Mouse (Mus musculus) ES-CJ7 (cell line): ENCODE data around the gene F10.
"Not testable (repeated sequence)": the region's sequence is repeated elsewhere in the genome, so short reads cannot be mapped to it uniquely, and the experiment has no call there.

ENCODE experiments used
- DNase-seq: peaks from one replicate; pipeline ENCODE4 v3.0.0; 2011; ENCODE audit warnings: low read depth, low spot score

The F10 gene

DNA sequence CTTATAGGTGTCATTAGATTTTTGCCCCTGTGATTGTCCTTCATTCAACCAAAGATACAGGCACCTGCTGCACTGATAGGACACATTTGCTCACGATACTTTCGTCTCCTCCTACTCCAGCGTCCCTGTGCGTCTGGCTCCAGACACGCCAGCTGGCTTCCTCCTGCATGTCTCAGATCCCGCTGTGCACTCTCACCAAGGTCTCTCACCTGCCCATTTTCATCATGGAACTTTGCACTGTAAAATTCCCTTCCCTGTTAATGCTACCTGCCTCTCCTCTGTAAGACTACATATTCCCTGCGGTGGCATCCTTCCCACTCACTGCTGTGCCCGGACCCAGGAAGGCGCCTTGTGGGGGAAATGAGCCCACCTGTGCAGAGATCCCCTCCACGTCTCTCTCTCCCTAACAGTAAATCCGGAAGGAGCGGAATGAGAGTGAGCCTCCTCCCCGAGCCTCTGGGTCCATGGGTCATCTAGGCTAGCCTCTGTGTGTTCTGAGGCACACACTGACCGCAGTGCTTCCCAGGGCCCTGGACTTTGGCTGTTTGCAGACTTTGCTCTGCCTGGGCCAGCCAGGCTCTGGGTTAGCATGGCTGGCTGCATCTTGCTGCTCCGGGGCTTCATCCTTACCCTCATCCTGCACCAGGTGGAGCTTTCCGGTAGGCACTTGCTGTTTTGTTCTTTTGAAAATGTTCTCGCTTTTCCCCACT lies 23.5 kb downstream of the F10 start, which contains the start of gene Proz:
Proz (plus strand) TSS at position 474 of the 710 bp plus-strand sequence.
- DNase-seq, result no peak

GRCm38 (mm10) chr8:13063112-13063511 lies 26.0 kb downstream of the F10 start:
- DNase-seq, result no peak

DNA sequence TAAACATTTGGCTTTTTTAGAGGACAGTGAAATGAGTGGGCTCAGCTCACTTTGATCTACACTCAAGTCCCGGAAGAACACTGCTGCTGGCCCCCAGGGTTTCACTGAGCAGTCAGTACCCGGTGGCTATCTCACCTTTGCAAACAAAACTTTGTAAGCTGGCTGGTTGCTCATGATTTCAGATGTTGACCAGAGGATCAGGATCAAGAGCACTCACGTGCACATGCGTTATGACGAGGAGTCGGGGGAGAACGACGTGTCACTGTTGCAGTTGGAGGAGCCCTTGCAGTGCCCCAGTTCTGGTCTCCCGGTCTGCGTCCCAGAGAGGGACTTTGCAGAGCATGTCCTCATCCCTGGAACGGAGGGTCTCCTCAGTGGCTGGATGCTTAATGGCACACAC lies 36.1 kb downstream of the F10 start:
- no peak for DNase-seq

DNA sequence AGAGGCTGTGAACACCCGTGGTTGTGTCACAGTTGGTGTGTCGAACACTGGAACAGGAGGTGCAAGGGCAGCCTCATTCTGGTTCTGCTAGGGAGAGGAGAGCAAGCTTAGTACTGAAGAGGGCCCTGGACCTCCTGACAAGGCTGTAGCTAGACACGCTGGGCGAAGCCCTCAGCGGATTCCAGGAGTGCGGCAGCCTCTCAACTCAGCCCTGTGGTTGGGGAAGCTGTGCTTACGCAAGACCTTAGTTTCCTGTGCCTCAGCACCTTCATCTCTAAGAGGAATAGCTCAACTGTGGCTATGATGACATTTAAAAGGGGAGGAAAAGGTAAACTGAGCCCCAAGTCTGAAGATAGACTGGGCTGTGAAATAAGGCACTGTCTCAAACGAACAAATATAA lies 37.9 kb downstream of the F10 start:
- DNase-seq, result no peak

DNA sequence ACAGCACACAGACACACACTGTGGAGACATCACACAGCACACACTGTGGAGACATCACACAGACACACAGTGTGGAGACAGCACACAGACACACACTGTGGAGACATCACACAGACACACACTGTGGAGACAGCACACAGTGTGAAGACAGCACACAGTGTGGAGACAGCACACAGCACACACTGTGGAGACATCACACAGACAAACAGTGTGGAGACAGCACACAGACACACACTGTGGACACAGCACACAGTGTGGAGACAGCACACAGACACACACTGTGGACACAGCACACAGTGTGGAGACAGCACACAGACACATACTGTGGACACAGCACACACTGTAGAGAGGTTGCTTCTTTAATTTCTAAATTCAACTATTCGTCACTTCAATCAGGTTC lies 38.5 kb downstream of the F10 start:
- not testable (repeated sequence) for DNase-seq

DNA sequence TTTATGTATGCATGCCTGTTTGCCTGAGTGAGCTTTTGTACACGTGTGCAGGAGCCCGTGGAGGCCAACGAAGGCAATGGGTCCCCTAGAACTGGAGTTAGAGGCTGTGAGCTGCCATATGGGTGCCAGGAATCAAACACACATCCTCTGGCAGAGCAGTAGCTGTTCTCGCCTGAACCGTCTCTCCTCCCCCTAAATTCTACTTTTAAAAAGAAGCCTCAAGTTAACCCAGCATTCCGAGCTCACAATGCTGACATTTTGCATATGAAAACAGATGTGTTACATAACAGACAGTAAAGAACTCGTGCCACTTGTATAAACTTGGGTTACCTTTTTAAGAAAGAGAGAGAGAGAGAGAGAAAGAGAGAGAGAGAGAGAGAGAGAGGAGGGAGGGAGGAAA lies 40.4 kb downstream of the F10 start:
- DNase-seq, result no peak

- peak; percentile 93 for DNase-seq
Measured at GRCm38 (mm10) chr8:13104691-13105086, 67.6 kb downstream of the F10 start.

DNA sequence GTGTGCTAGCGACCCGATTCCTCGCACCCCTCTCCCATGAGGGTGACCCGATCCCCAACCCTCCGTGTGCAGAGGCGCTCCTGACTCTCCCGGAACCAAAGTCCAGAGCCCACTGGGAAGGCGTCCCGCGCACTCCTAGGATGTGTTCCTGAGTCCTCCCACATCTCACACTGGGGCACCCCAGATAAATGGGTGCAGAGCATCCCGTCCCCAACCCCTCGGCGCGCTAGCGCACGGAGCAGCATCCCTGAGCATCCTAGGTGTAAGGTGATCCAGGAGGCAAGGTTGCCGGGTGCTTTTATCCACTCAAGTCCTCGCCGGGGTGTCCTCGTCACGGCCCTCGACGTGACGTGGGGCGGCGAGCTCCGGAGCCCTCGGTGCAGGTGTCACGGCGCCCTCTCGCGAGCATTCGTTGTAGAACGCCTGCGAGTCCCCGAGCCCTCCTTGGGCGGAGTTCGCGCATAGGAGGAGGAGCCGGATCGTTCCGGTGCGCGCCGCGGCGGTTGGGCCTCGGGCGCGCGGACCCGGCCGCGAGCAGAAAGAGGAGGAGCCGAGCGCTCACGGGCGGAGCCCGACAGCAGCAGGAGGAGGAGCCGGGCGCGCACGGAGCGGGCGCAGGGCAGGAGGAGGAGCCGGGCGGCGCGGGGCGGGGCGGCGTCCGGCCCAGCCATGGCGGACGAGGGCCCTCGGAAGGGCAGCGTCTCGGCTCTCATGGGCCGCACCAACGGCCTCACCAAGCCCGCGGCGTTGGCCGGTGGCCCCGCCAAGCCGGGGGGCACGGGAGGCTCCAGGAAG lies 68.2 kb downstream of the F10 start, which contains the start of the genes Pcid2 and Cul4a:
Pcid2 (minus strand) TSS at position 373 of the 795 bp plus-strand sequence.
Cul4a (plus strand) TSS at position 535 of the 795 bp plus-strand sequence.
- DNase-seq, result peak; percentile 98

DNA sequence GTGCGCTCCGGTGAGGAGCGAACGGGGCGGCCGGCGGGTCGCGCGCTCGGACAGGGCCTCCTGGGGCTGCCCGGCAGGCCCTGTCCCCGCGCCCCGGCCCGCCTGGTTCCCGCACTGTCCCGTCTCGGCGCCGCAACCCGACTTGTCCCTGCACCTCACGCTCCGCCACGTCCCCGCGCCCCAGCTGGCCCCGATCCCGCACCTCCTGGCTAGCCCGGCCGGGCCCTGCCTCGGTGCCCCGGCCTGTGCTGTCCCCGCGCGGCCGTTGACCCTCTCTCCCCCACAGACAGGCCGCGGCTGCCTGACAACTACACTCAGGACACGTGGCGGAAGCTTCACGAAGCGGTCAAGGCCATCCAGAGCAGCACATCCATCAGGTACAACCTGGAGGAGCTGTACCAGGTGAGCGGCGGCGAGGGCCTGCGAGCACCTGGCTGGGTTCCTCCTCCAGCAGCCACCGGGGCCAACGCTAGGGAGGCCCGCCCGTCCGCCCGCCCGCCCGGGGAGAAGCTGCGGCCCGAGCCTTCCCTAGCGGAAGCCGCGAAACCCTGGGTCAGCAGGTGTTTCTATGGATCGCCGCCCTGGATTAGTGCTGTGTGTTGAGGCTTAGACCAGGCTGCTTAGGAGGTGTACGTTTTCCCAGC lies 68.9 kb downstream of the F10 start:
- peak; percentile 42 for DNase-seq
